Mouse (Mus musculus) adipocyte (in vitro differentiated cells): ENCODE data around the gene Etv6.

ENCODE experiments used
- DNase-seq: peaks from one replicate; pipeline ENCODE4 v3.0.0-alpha.2; 2016; ENCODE audit warnings: low spot score

Gene Etv6

GRCm38 (mm10) chr6:134045092-134045868 is 9.8 kb downstream of the Etv6 start:
- DNase-seq, result no peak

GRCm38 (mm10) chr6:134046136-134046535 is 10.6 kb downstream of the Etv6 start:
- DNase-seq, result no peak

- no peak for DNase-seq
Observed at GRCm38 (mm10) chr6:134047249-134047648, 11.7 kb downstream of the Etv6 start.

- DNase-seq, result no peak
Observed at GRCm38 (mm10) chr6:134047974-134048373, 12.5 kb downstream of the Etv6 start.

- no peak for DNase-seq
Observed at GRCm38 (mm10) chr6:134048965-134049364, 13.5 kb downstream of the Etv6 start.

GRCm38 (mm10) chr6:134050466-134050865 is 15.0 kb downstream of the Etv6 start:
- DNase-seq, result no peak

- no peak for DNase-seq
Observed at GRCm38 (mm10) chr6:134051950-134052349, 16.4 kb downstream of the Etv6 start.

GRCm38 (mm10) chr6:134053146-134053545 is 17.6 kb downstream of the Etv6 start:
- DNase-seq, result no peak

GRCm38 (mm10) chr6:134053566-134053965 is 18.1 kb downstream of the Etv6 start:
- no peak for DNase-seq

- no peak for DNase-seq
Observed at GRCm38 (mm10) chr6:134055588-134055987, 20.1 kb downstream of the Etv6 start.

GRCm38 (mm10) chr6:134058451-134058850 is 23.0 kb downstream of the Etv6 start:
- no peak for DNase-seq

- no peak for DNase-seq
Observed at GRCm38 (mm10) chr6:134058886-134059551, 23.5 kb downstream of the Etv6 start.

- DNase-seq, result no peak
Observed at GRCm38 (mm10) chr6:134059552-134059891, 24.0 kb downstream of the Etv6 start.

- DNase-seq, result no peak
Observed at GRCm38 (mm10) chr6:134060036-134060435, 24.5 kb downstream of the Etv6 start.

- DNase-seq, result no peak
Observed at GRCm38 (mm10) chr6:134060811-134061210, 25.3 kb downstream of the Etv6 start.

- DNase-seq, result no peak
Observed at GRCm38 (mm10) chr6:134065018-134065725, 29.7 kb downstream of the Etv6 start.

- no peak for DNase-seq
Observed at GRCm38 (mm10) chr6:134066112-134066511, 30.6 kb downstream of the Etv6 start.

- no peak for DNase-seq
Observed at GRCm38 (mm10) chr6:134066996-134067395, 31.5 kb downstream of the Etv6 start.

GRCm38 (mm10) chr6:134067536-134067935 is 32.0 kb downstream of the Etv6 start:
- DNase-seq, result no peak

GRCm38 (mm10) chr6:134072439-134072838 is 36.9 kb downstream of the Etv6 start:
- no peak for DNase-seq

GRCm38 (mm10) chr6:134072906-134073305 is 37.4 kb downstream of the Etv6 start:
- DNase-seq, result no peak

- DNase-seq, result peak; percentile 24
Observed at GRCm38 (mm10) chr6:134074353-134074752, 38.9 kb downstream of the Etv6 start.

GRCm38 (mm10) chr6:134075031-134075430 is 39.5 kb downstream of the Etv6 start:
- DNase-seq, result peak; percentile 17
